Mouse (Mus musculus): ENCODE measurements around the gene Nubpl. TPM values are rescaled to one million over a fixed set of nuclear protein-coding genes. Genes with fewer than 3 reads are reported as not detected.
"Not testable (repeated sequence)": the region's sequence is repeated elsewhere in the genome, so short reads cannot be mapped to it uniquely, and the experiment has no call there.

Nubpl gene
- polyA plus RNA-seq, 1 experiment from 2014 or later: 8.3 TPM

DNA sequence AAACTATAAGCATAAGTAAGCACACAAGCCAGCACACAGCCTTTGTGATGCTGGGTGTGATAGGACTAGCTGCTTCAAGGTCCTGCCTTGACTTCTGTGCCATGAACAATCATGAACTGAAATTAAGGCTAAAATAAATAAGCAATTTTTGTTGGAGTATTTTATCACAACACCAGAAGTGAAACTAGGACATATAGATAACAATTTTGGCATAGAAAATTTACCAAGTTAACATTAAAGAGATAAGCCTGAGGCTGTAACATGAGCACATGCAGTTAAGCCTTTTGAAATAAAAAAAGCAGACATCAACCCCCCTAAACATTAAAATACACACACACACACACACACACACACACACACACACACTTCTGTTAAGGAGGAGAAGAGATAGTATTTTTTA, 66.9 kb downstream of the Nubpl start:
- ATAC-seq (replicated peaks): no peak
- Histone ChIP-seq H3K36me3 (replicated peaks) (no peaks in the 10 kb centered on the region), H3K4me2 (no peak overlapping the region), H3K9me3 (no peaks in the 10 kb centered on the region), H3K9ac (no peak overlapping the region), H3K27me3 (replicated peaks) (no peaks in the 10 kb centered on the region), H3K27ac (no peak overlapping the region), H3K4me3 (no peak overlapping the region), H3K4me1 (no peaks in the 10 kb centered on the region)

DNA sequence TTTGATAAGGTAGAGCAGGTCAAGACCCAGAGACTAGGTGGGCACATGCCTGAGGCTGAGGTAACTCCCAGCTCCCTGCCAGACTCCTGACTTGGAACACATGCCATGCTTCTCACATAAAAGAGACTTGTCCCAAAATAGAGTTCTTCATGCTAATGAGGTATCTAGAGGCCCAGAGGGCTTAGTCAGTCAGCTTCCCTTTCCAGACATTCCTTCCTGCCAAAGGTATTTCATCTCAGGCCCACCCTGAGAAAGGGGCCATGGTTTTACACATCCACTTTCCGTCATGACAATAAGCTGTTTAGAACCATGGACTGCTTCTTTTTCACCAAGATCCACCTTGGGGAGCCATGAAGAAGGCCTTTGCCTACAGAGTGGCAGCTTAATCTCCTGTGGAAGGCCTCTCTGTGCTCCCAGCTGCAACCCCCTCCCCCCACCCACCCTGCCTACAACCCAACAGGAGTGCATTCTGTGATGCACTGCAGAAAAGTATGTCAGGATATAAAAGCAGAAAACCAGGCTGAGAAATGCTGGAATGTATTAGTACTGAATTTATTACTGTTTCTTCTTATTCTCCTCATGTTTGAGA, 88.8 kb downstream of the Nubpl start:
- H3K36me3 ChIP-seq (replicated peaks): no peaks in the 10 kb centered on the region
- no peaks in the 10 kb centered on the region for H3K9me3 ChIP-seq
- H3K27me3 ChIP-seq (replicated peaks): no peaks in the 10 kb centered on the region
- no peak overlapping the region for H3K9ac ChIP-seq
- H3K4me2 ChIP-seq: no peak overlapping the region
- peaks cover 15% of the 10 kb centered on the region for H3K4me1 ChIP-seq
- peak; percentile 50; the same call in 1 of the 2 replicates for ATAC-seq (replicated peaks)
- WGBS: 14% methylated on average over 1 of the region's 1 CpGs
- H3K27ac ChIP-seq: peak overlapping the region; percentile 69
- no peak overlapping the region for H3K4me3 ChIP-seq

GRCm38 (mm10) chr12:52186963-52187590, 89.5 kb downstream of the Nubpl start:
- H3K27ac ChIP-seq: peak overlapping the region; percentile 60
- H3K4me1 ChIP-seq: peaks cover 15% of the 10 kb centered on the region
- H3K4me3 ChIP-seq: no peak overlapping the region
- peak; percentile 82 for ATAC-seq (replicated peaks)
- H3K36me3 ChIP-seq (replicated peaks): no peaks in the 10 kb centered on the region
- no peak overlapping the region for H3K9ac ChIP-seq
- no peaks in the 10 kb centered on the region for H3K27me3 ChIP-seq (replicated peaks)
- peak overlapping the region; percentile 19; the same call in 1 of the 2 replicates for H3K4me2 ChIP-seq
- H3K9me3 ChIP-seq: no peaks in the 10 kb centered on the region
- 11% methylated on average over 5 of the region's 5 CpGs for WGBS

DNA sequence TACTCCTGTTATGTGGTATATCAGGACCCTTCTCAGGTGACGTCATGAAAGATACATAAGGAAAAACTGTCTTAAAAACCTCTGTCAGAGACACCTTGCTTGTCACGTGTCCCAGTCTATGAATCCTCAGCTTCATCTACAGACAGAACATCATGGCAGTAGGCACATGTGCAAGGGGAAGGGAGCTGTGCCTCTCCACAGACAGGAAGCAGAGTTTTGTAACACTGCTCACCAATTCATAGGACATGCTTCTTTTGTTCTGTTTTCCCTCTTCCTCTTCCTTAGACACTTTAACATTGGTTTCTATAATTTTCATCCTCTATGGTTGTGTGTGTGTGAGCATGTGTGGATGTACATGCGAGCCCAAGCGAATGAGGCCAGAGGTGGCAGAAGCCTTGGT, 100.9 kb downstream of the Nubpl start:
- 0 out of 2 replicates have a peak, but pooled peaks cover 2% of the 10 kb centered on the region for H3K4me1 ChIP-seq
- no peak overlapping the region for H3K27ac ChIP-seq
- no peak overlapping the region for H3K4me2 ChIP-seq
- WGBS: 91% methylated on average over 4 of the region's 4 CpGs
- H3K27me3 ChIP-seq (replicated peaks): no peaks in the 10 kb centered on the region
- H3K4me3 ChIP-seq: no peak overlapping the region
- H3K36me3 ChIP-seq (replicated peaks): no peaks in the 10 kb centered on the region
- no peak overlapping the region for H3K9ac ChIP-seq
- no peak for ATAC-seq (replicated peaks)
- no peaks in the 10 kb centered on the region for H3K9me3 ChIP-seq

DNA sequence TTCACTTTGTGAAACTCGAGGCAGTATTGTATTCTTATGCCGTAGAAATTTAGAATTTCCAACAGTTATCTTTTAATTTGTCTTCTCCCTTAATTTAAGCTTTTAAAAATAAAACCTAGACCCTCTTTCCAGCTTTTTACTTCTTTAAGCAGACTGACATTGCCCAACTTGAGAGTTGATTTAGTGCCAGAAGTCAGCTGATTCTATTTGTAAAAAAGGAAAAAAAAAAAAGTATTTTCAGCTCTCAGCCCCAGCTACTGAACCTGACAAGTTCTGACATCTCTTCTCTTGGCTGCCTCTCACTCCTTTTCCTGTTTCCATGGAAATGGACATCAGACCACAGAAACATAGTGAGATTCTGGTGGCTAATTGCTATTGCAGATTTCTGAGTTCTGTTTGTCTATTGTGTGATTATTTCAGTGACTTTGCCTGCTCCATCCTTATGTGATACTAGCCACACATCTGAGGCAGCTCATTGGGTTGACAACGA, 111.6 kb downstream of the Nubpl start:
- no peaks in the 10 kb centered on the region for H3K36me3 ChIP-seq (replicated peaks)
- WGBS: 78% methylated on average over 3 of the region's 3 CpGs
- no peaks in the 10 kb centered on the region for H3K27me3 ChIP-seq (replicated peaks)
- ATAC-seq (replicated peaks): no peak
- H3K4me3 ChIP-seq: no peak overlapping the region
- no peak overlapping the region for H3K27ac ChIP-seq
- H3K9me3 ChIP-seq: no peaks in the 10 kb centered on the region
- H3K9ac ChIP-seq: no peak overlapping the region
- no peak overlapping the region for H3K4me2 ChIP-seq
- H3K4me1 ChIP-seq: no peaks in the 10 kb centered on the region

GRCm38 (mm10) chr12:52211144-52211543, 113.6 kb downstream of the Nubpl start:
- no peaks in the 10 kb centered on the region for H3K9me3 ChIP-seq
- no peak overlapping the region for H3K4me3 ChIP-seq
- no peak for ATAC-seq (replicated peaks)

GRCm38 (mm10) chr12:52214837-52215236, 117.3 kb downstream of the Nubpl start:
- no peak overlapping the region for H3K4me2 ChIP-seq
- H3K27ac ChIP-seq: no peak overlapping the region
- no peak overlapping the region for H3K4me3 ChIP-seq
- no peaks in the 10 kb centered on the region for H3K4me1 ChIP-seq
- ATAC-seq (replicated peaks): no peak
- H3K9me3 ChIP-seq: no peaks in the 10 kb centered on the region
- WGBS: 84% methylated on average over 2 of the region's 2 CpGs
- H3K27me3 ChIP-seq (replicated peaks): no peaks in the 10 kb centered on the region
- no peaks in the 10 kb centered on the region for H3K36me3 ChIP-seq (replicated peaks)
- H3K9ac ChIP-seq: no peak overlapping the region

More at GRCm38 (mm10) chr12:52211144-52211543, 113.6 kb downstream of the Nubpl start:
- Histone ChIP-seq H3K4me1 (no peaks in the 10 kb centered on the region), H3K4me2 (no peak overlapping the region), H3K27ac (no peak overlapping the region), H3K36me3 (replicated peaks) (no peaks in the 10 kb centered on the region), H3K27me3 (replicated peaks) (no peaks in the 10 kb centered on the region), H3K9ac (no peak overlapping the region)

DNA sequence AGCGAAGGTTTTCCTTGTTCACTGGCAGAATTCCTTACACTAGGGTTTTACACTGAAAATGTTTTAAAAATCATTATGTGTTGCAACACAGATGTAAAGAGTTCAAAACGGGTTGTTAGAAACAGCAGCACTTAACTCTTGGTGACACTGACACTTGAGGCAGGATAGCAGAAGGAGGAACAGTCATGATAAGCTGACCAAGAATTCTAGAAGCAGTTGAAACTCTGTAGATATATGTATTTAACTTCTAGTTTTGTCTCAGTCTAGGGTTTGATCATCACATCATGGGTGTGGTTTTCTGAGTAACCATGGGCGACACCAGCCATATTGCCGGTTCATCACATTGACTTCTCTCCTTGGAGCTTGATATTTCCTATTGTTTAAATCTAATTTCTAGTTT, 127.4 kb downstream of the Nubpl start:
- no peaks in the 10 kb centered on the region for H3K27me3 ChIP-seq (replicated peaks)
- no peaks in the 10 kb centered on the region for H3K36me3 ChIP-seq (replicated peaks)
- H3K9ac ChIP-seq: no peak overlapping the region
- WGBS: 91% methylated on average over 4 of the region's 4 CpGs
- H3K27ac ChIP-seq: no peak overlapping the region
- H3K4me3 ChIP-seq: no peak overlapping the region
- no peaks in the 10 kb centered on the region for H3K4me1 ChIP-seq
- no peaks in the 10 kb centered on the region for H3K9me3 ChIP-seq
- no peak for ATAC-seq (replicated peaks)
- no peak overlapping the region for H3K4me2 ChIP-seq

DNA sequence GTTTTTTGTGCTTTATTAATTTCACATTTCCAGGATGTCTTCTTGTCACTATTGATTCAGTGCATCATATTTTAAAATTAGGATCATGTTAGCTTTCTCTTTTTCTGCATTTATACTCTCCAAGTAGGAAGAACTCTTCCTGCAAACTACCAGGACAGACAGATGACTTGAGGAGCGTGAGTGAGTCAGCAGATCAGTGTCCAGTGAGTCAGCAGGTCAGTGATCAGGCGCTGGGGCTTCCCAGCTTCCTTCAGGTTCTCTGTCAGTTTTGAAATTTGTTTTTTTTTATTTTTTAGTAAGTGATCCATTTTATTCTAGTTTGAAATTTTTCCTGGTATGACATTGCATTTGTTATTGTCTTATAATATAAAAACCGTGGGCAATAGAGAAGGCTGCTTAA, 131.2 kb downstream of the Nubpl start:
- Histone ChIP-seq H3K27ac (no peak overlapping the region), H3K4me1 (no peaks in the 10 kb centered on the region), H3K4me2 (no peak overlapping the region), H3K4me3 (no peak overlapping the region), H3K9ac (no peak overlapping the region), H3K27me3 (replicated peaks) (no peaks in the 10 kb centered on the region), H3K36me3 (replicated peaks) (no peaks in the 10 kb centered on the region), H3K9me3 (no peaks in the 10 kb centered on the region)
- WGBS: 95% methylated on average over 3 of the region's 3 CpGs
- no peak for ATAC-seq (replicated peaks)

DNA sequence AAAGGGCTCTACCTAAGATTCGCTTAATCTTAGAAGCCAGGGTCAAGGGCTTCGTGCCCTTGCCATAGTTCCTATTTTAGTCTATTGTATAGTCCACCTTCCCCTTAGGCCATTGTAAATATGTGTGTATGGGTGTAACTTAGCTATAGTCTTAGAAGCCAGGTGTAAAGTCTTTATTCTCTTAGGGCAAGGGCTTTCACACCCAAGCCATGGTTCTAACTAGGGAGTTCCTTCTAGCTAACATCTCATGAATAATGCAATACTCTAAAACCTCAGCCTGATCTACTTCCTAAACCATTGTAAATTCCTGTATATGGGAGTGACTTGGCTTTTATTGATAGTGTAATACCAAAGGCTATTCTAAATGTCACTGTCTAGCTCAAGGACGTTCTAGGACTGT, 134.4 kb downstream of the Nubpl start:
- not testable (repeated sequence) for ATAC-seq (replicated peaks)
- WGBS: 81% methylated on average over 3 of the region's 3 CpGs

GRCm38 (mm10) chr12:52242712-52243111, 145.2 kb downstream of the Nubpl start:
- Histone ChIP-seq H3K9ac (no peak overlapping the region), H3K27me3 (replicated peaks) (no peaks in the 10 kb centered on the region), H3K4me1 (no peaks in the 10 kb centered on the region), H3K27ac (no peak overlapping the region), H3K36me3 (replicated peaks) (no peaks in the 10 kb centered on the region), H3K9me3 (no peaks in the 10 kb centered on the region), H3K4me2 (no peak overlapping the region), H3K4me3 (no peak overlapping the region)
- WGBS: 53% methylated on average over 2 of the region's 2 CpGs
- no peak for ATAC-seq (replicated peaks)

More for the DNA sequence above, 134.4 kb downstream of the Nubpl start:
- H3K36me3 ChIP-seq (replicated peaks); H3K27me3 ChIP-seq (replicated peaks); H3K9ac ChIP-seq; H3K4me2 ChIP-seq; H3K4me3 ChIP-seq; H3K27ac ChIP-seq; H3K9me3 ChIP-seq; H3K4me1 ChIP-seq: not testable (repeated sequence)

GRCm38 (mm10) chr12:52247438-52247837, 149.9 kb downstream of the Nubpl start:
- no peak overlapping the region for H3K9ac ChIP-seq
- no peak for ATAC-seq (replicated peaks)
- H3K4me2 ChIP-seq: no peak overlapping the region
- 92% methylated on average over 9 of the region's 9 CpGs for WGBS
- H3K36me3 ChIP-seq (replicated peaks): no peaks in the 10 kb centered on the region
- no peaks in the 10 kb centered on the region for H3K27me3 ChIP-seq (replicated peaks)
- no peaks in the 10 kb centered on the region for H3K4me1 ChIP-seq
- no peaks in the 10 kb centered on the region for H3K9me3 ChIP-seq
- no peak overlapping the region for H3K4me3 ChIP-seq
- H3K27ac ChIP-seq: no peak overlapping the region

- 83% methylated on average over 2 of the region's 2 CpGs for WGBS
- H3K27me3 ChIP-seq (replicated peaks): no peaks in the 10 kb centered on the region
- no peak overlapping the region for H3K27ac ChIP-seq
- no peaks in the 10 kb centered on the region for H3K9me3 ChIP-seq
- no peak overlapping the region for H3K9ac ChIP-seq
- no peak overlapping the region for H3K4me3 ChIP-seq
- H3K4me2 ChIP-seq: no peak overlapping the region
- no peaks in the 10 kb centered on the region for H3K4me1 ChIP-seq
- no peak for ATAC-seq (replicated peaks)
- no peaks in the 10 kb centered on the region for H3K36me3 ChIP-seq (replicated peaks)
Observed at GRCm38 (mm10) chr12:52248531-52248930, 151.0 kb downstream of the Nubpl start.

Data from midbrain, embryonic 15.5 days (tissue).